Mouse (Mus musculus): ENCODE measurements at regions not wholly inside any gene's neighbourhood (a gene's known extent, or its start where the extent isn't known, plus 50 kb on each side); places are given as distances from the start of the nearest gene placed in this dataset.

DNA sequence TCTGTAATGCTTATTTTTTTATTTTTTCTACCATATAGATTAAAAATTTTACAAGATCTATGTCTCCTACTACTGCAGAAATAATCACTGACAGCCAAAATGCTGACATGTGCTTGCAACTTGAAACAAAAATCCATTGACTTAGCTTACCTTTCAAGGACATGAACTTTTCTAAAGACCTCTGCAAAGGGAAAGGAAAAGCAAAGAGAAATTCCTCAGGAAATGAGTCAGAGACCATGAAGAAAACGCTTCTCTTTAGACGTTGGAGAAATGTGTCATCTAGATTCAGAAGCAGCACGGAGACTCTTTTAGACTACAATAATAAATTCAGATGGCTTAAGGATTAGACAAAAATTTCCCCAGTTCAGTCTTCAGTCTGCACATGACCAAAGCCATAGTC, 2188.6 kb upstream of the Tenm3 start:
- DNase-seq = no peak
- intact Hi-C loops (cut with DNase I) = no loop called here

DNA sequence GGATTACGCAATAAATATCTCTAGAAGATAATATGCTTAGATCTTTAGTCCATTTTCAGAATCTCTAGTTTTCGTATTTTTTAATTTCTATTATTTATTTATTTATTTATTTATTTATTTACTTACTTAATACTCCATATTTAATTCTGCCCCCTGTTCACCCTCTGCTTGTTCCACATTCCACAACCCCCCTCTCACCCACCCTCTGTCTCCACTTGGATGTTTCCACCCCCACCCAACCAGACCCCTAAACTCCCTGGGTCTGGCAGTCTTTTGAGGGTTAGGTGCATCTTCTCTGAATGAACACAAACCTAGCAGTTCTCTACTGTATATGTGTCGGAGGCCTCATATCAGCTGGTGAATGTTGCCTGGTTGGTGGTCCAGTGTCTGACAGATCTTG, 2166.8 kb upstream of the Tenm3 start:
- intact Hi-C loops (cut with DNase I) = no loop called here
- DNase-seq = no peak

DNA sequence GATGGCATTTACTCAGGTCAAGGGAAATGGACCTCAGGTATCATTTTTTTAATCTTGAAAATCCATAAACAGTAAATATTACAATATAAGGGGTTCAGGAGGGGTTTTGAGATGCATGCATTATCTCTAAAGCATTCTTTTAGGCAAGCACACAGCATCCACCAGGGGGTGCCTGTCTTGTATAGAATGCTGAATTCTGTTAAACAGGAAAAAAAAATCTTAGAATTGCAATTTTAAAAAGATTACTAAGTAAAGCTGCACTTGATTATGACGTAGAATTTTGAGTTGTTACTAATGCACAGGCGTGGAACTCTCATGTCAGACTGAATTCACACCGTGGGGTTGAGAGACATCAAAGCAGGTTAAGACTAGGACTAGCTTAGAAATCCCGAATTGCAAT, 2123.6 kb upstream of the Tenm3 start:
- intact Hi-C loops (cut with DNase I) = no loop called here
- no peak for DNase-seq

DNA sequence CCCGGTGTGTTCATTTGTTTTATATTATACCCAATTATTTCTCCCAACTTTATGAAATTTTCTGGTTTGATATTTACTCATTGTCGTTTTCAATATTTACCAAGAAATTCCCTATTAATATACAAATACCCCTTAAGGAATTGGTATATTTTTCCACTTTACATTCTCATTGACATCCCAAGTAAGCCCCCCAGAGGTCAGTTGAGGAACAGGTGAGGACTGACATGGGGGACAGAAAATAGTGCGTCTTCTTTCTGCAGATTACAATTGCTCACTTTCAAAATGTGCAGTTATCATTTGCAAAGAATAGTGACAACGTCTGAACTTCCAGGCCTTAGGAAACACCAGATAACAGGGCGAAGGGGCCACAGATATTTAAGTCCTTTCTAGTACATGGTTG, 2073.8 kb upstream of the Tenm3 start:
- intact Hi-C loops (cut with DNase I) = no loop called here
- DNase-seq = no peak

DNA sequence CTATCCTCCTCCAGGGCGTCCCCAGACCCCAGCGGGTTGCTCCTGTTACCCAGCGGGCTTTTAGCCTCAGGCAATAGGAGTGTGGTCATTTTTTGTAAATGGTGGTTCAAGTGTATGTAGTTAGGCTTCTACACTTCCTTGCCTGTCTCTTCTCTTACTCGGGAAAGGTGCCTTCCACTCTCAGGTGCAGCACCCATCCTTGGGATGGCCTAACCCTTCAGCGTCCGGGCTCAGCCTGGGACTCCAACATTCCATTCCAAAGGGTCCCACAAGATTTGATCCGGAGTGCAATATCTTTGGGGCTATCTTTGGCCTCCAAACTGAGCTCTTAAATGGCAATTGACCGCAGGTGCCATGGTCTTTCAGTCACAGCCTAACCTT, 2073.0 kb upstream of the Tenm3 start:
- intact Hi-C loops (cut with DNase I) = no loop called here
- no peak for DNase-seq

DNA sequence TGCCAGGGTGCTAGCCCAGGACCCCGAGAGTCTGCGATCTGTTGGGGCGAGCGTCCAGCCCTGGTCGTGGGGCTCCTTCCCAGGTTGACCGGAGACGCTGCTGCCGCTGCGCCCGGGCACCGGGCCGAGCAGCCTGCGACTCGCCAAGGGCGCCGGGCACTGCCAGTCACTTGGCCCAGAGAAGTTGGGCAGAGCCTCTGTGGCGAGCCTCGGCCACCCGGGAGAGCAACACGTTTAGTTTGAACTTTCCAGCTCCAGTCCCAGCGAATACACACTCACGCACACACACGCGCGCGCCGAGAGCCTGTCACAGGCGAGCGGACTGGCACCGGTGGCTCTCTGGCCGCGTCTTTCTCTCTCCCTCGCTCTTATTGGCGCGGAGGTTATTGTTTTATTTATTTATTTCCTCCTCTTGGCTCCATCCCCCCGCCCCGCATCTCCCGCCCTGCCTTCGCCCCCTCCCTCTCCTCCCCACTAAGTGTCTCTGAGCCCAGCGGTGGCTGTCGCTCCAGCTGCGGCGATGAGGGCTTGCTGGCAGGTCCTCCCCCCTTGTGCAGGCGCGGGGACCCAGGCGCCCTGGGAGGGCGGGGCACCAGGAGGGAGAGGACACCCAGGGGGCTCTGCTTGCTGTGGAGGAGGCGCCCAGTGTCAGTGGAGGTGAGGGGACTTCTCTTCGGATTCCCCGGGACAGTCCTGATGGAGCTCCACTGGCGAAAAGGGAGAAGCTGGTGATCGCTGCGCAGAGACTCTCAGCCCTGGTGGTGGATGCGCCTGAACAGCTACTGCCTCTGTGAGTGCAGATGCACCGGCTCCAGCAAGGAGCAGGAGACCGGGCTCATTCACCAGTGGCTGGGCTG, 2072.4 kb upstream of the Tenm3 start:
- peak; percentile 30 to 32 for DNase-seq
- intact Hi-C loops (cut with DNase I) = no loop called here

DNA sequence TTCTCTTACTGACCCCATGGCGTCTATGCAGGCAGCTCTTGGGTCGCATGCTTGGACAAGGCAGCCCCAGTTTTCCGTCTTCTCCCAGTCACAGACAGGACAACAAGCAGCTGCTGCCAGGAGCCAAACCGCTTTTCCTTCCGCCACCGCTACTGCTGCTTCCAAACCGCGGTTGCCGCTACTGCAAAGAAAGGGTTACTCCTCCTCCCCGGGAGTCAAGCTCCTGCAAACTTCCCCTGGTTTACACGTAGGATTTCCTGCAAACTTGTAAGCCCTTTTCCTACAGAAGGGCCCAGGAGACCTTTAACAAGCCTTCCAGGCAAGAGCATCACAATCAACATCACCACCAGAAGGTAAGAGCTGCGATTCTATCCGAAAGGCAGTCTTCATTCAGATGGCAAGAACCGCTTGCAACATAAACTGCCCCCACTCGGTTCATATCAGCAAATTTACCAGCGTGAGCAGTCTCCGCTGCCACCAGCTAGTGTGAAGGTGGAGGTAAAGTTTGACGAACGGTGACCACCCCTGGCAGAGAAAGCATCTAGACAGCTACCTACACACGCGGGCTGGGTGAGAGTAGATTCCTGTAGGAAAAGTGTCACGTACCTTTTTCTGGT, 2071.6 kb upstream of the Tenm3 start:
- peak in 1 of 2 experiments; percentile 1 for DNase-seq
- intact Hi-C loops (cut with DNase I) = no loop called here

DNA sequence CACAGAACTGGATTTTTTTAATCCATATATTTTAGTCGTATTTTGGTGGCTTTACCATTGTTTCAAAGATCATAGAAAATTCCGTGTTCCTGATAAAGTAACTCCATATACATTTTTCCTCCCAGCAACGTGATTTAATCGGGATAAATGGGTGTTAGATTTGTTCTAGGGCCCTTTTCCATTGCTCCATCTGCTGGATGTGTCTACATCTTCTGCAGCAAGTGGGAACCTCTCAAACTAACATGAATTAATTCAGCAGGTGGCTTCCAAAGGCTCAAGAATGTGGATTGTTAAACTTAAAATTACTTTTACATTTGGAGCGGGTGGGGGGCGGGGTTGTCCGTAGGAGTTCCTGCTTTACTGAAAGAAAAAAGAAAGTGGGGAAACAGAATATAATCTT, 2070.9 kb upstream of the Tenm3 start:
- DNase-seq = no peak
- intact Hi-C loops (cut with DNase I) = no loop called here

DNA sequence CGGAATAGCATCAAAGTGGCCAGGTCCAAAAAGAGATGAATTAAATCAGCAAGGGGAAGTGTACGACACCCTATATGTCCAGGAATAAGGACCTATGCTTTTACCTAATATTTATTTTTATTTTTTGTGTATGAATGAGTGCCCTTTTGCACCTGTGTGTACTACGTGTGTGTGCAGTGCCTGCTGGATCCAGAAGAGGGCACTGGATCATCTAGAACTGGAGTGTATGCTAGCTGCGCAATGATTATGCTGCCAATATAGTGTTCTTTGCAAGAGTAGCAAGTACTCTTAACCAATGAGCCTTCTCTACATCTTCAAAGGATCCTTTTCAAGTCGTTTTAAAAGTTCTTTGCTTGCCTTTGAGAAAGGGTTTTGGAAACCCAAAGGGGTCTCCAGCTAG, 2034.4 kb upstream of the Tenm3 start:
- DNase-seq = no peak
- intact Hi-C loops (cut with DNase I) = no loop called here
